Mouse (Mus musculus) small intestine, adult 2 months (tissue): ENCODE data around the gene Coro7.

ENCODE experiments used
- CTCF ChIP-seq: fragments of 200-500 bp; IDR thresholded peaks from 2 replicates; pipeline ENCODE4 v1.5.1; 2012; ENCODE audit warnings: low read depth, mild to moderate bottlenecking, control low read depth, inconsistent platforms, low read length, moderate library complexity, mixed read lengths; ENCODE audit not compliant: insufficient replicate concordance, insufficient read length; ENCODE audit errors: extremely low read depth
- POLR2A ChIP-seq: fragments of 200-500 bp; IDR thresholded peaks from 2 replicates; pipeline ENCODE4 v1.6.1; 2012; ENCODE audit warnings: low read depth, mild to moderate bottlenecking, control low read depth, inconsistent platforms, low read length, moderate library complexity

GRCm38 (mm10) chr16:4592909-4593875 lies 86.4 kb downstream of the Coro7 start:
- TF ChIP-seq CTCF: peak; percentile 61; the same call in 1 of the 2 replicates
- no peak for TF ChIP-seq POLR2A
